Mouse (Mus musculus): ENCODE data around the gene Olfr830.
"Not testable (repeated sequence)": the region's sequence is repeated elsewhere in the genome, so short reads cannot be mapped to it uniquely, and the experiment has no call there.

The Olfr830 gene

GRCm38 (mm10) chr9:18874393-18874792 is at the start of gene Olfr830:
Gene Olfr830, plus strand, starts transcription at chr9:18874693.
- DNase-seq = no peak

DNA sequence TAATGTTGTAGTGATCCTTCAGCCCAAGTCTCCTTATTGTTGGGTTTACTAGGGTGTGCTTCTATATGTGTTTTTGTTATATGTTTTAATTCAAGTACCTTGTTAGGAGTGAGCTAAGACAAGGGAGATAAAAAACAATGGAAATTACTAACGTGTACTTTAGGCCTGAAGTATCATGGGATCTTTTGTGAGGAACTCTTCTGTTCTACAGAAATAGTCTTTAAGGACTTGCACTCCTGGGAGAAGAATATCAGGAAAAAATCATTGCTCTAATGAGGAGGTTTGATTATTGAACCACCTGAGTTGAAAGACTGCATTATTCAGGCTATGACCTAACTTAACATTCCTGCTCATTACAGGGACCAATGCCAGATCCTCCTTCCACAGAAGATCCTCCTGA is 19.9 kb upstream of the Olfr830 start, which contains the start of gene Olfr829:
Olfr829 (plus strand) TSS at position 301 of the 400 bp plus-strand sequence.
- DNase-seq = no peak

GRCm38 (mm10) chr9:18907699-18908098 is 33.2 kb downstream of the Olfr830 start:
- DNase-seq = not testable (repeated sequence)

GRCm38 (mm10) chr9:18927921-18928320 is 53.4 kb downstream of the Olfr830 start:
- not testable (repeated sequence) for DNase-seq

All from cerebellum, adult 18-20 months (tissue).